Mouse (Mus musculus) heart, postnatal 0 days (tissue): ENCODE results near the gene Gm281. TPM values are rescaled to one million over a fixed set of nuclear protein-coding genes. Genes with fewer than 3 reads are reported as not detected.
A peak's percentile ranks its signal among the peaks of the same experiment; 100 is the strongest.

Source experiments
- ATAC-seq: fragments of 200-750 bp; cut with Nextera tagmentation; 2 replicates; pipeline ENCODE4 v1.8.0; 2017; ENCODE audit warnings: low read depth, moderate number of reproducible peaks, moderate library complexity; ENCODE audit not compliant: insufficient read depth
- DNase-seq: peaks from one replicate; pipeline ENCODE4 v3.0.0-alpha.2; 2016; ENCODE audit warnings: low spot score
- H3K27ac ChIP-seq: fragments of 300-500 bp; sonication (generic); 2 replicates; pipeline ENCODE4 v1.5.1; 2014; ENCODE audit warnings: low read depth, mild to moderate bottlenecking
- H3K27me3 ChIP-seq: fragments of 300-500 bp; sonication (generic); 2 replicates; pipeline ENCODE4 v1.6.1; 2014; ENCODE audit warnings: low read length, mixed read lengths; ENCODE audit not compliant: control insufficient read depth, insufficient read depth
- H3K36me3 ChIP-seq: fragments of 300-500 bp; sonication (generic); replicated peaks from 2 replicates; pipeline ENCODE4 v1.6.1; 2014; ENCODE audit warnings: low read length, mixed read lengths; ENCODE audit not compliant: control insufficient read depth, insufficient read depth
- H3K4me1 ChIP-seq: fragments of 300-500 bp; sonication (generic); 2 replicates; pipeline ENCODE4 v1.6.1; 2014; ENCODE audit warnings: antibody characterized with exemption; ENCODE audit not compliant: control insufficient read depth, insufficient read depth
- H3K4me2 ChIP-seq: fragments of 300-500 bp; sonication (generic); 2 replicates; pipeline ENCODE4 v1.6.1; 2014; ENCODE audit warnings: low read depth, mild to moderate bottlenecking, low read length, moderate library complexity
- H3K4me3 ChIP-seq: fragments of 300-500 bp; sonication (generic); 2 replicates; pipeline ENCODE4 v1.5.1; 2014; ENCODE audit warnings: low read depth, low read length
- H3K9ac ChIP-seq: fragments of 300-500 bp; sonication (generic); replicated peaks from 2 replicates; pipeline ENCODE4 v1.6.1; 2014; ENCODE audit warnings: low read depth, low read length, mixed read lengths
- H3K9me3 ChIP-seq: fragments of 300-500 bp; sonication (generic); replicated peaks from 2 replicates; pipeline ENCODE4 v1.6.1; 2016; ENCODE audit warnings: low read length; ENCODE audit not compliant: control insufficient read depth
- CTCF ChIP-seq: IDR thresholded peaks from 2 replicates; pipeline ENCODE4 v1.5.1; 2016; ENCODE audit warnings: antibody characterized with exemption, control low read depth, low read depth
- EP300 ChIP-seq: IDR thresholded peaks from 2 replicates; pipeline ENCODE4 v1.6.1; 2016; ENCODE audit warnings: antibody characterized with exemption, low read depth
- WGBS: fragments of 180-500 bp; shearing (Covaris S2); extraction: QIAGEN DNeasy Blood & Tissue Kit; methylation state at CpG from one replicate; pipeline ENCODE4 v1.1.7; 2014; 5-methylcytosine and 5-hydroxymethylcytosine counted together
- polyA plus RNA-seq: library from polyadenylated mRNA; unstranded; fragments of >200 nt; fragmentation: Nextera tagmentation; extraction: Ambion mirVana; gene quantifications from 2 replicates; pipeline ENCODE4 v1.2.1, GENCODE M21; 2015
- total RNA-seq: library from RNA; depleted of rRNA; stranded (reverse); fragments of >200 nt; gene quantifications from 2 replicates; pipeline ENCODE4 v1.2.3, GENCODE M21; 2014; ENCODE audit warnings: low replicate concordance

Gm281 gene
- total and polyA plus RNA-seq, 2 experiments from 2014 or later = not detected

- 84% methylated on average over 1 of the region's 1 CpGs for WGBS
Measured at GRCm38 (mm10) chr14:13906461-13906860, 7.8 kb downstream of the Gm281 start.

GRCm38 (mm10) chr14:13901611-13902067, 12.6 kb downstream of the Gm281 start:
- ATAC-seq = 0 out of 2 replicates have a peak, but pooled peaks have one; percentile 30
- Histone ChIP-seq H3K4me1 (no peaks in the 10 kb centered on the region), H3K27me3 (peaks cover 12% of the 10 kb centered on the region), H3K4me2 (peak overlapping the region; percentile 75), H3K4me3 (peak overlapping the region; percentile 46), H3K9ac (no peak overlapping the region), H3K9me3 (no peaks in the 10 kb centered on the region), H3K36me3 (no peaks in the 10 kb centered on the region), H3K27ac (no peak overlapping the region)
- no peak for TF ChIP-seq EP300
- TF ChIP-seq CTCF = peak; percentile 69
- DNase-seq = peak; percentile 54
- WGBS = under 1% methylated on average over 22 of the region's 22 CpGs

More at GRCm38 (mm10) chr14:13906461-13906860, 7.8 kb downstream of the Gm281 start:
- no peak overlapping the region for H3K27ac ChIP-seq
- DNase-seq (no peak), ATAC-seq (no peak)
- H3K27me3 ChIP-seq = no peaks in the 10 kb centered on the region
- H3K9ac ChIP-seq = no peak overlapping the region
- H3K4me2 ChIP-seq = no peak overlapping the region
- no peaks in the 10 kb centered on the region for H3K9me3 ChIP-seq
- H3K4me1 ChIP-seq = no peaks in the 10 kb centered on the region
- TF ChIP-seq CTCF (no peak), EP300 (no peak)
- H3K4me3 ChIP-seq = no peak overlapping the region
- H3K36me3 ChIP-seq = no peaks in the 10 kb centered on the region

GRCm38 (mm10) chr14:13895198-13895597, 19.1 kb downstream of the Gm281 start:
- Histone ChIP-seq H3K4me2 (no peak overlapping the region), H3K4me3 (no peak overlapping the region), H3K27me3 (peaks cover under 1% of the 10 kb centered on the region; the same call in 1 of the 2 replicates), H3K36me3 (no peaks in the 10 kb centered on the region), H3K9me3 (no peaks in the 10 kb centered on the region), H3K4me1 (no peaks in the 10 kb centered on the region), H3K27ac (no peak overlapping the region), H3K9ac (no peak overlapping the region)
- TF ChIP-seq CTCF (no peak), EP300 (no peak)
- ATAC-seq (no peak), DNase-seq (no peak)

GRCm38 (mm10) chr14:13893748-13894147, 20.5 kb downstream of the Gm281 start:
- Histone ChIP-seq H3K4me1 (no peaks in the 10 kb centered on the region), H3K4me2 (no peak overlapping the region), H3K4me3 (no peak overlapping the region), H3K36me3 (no peaks in the 10 kb centered on the region), H3K9me3 (no peaks in the 10 kb centered on the region), H3K27me3 (no peaks in the 10 kb centered on the region), H3K27ac (no peak overlapping the region), H3K9ac (no peak overlapping the region)
- no peak for DNase-seq
- TF ChIP-seq CTCF = no peak
- TF ChIP-seq EP300 = no peak
- 72% methylated on average over 3 of the region's 3 CpGs for WGBS
- no peak for ATAC-seq

GRCm38 (mm10) chr14:13861416-13861815, 52.9 kb downstream of the Gm281 start:
- H3K4me2 ChIP-seq = no peak overlapping the region
- H3K4me3 ChIP-seq = no peak overlapping the region
- DNase-seq (no peak), ATAC-seq (no peak)
- H3K36me3 ChIP-seq = no peaks in the 10 kb centered on the region
- H3K4me1 ChIP-seq = no peaks in the 10 kb centered on the region
- H3K9me3 ChIP-seq = no peaks in the 10 kb centered on the region
- H3K9ac ChIP-seq = no peak overlapping the region
- no peak overlapping the region for H3K27ac ChIP-seq
- H3K27me3 ChIP-seq = no peaks in the 10 kb centered on the region
- TF ChIP-seq CTCF (no peak), EP300 (no peak)

GRCm38 (mm10) chr14:13812801-13813479, 101.3 kb downstream of the Gm281 start:
- Histone ChIP-seq H3K9me3 (no peaks in the 10 kb centered on the region), H3K27me3 (no peaks in the 10 kb centered on the region), H3K27ac (no peak overlapping the region), H3K36me3 (no peaks in the 10 kb centered on the region), H3K4me3 (no peak overlapping the region), H3K9ac (no peak overlapping the region), H3K4me2 (no peak overlapping the region), H3K4me1 (no peaks in the 10 kb centered on the region)
- ATAC-seq (no peak), DNase-seq (no peak)
- 82% methylated on average over 3 of the region's 3 CpGs for WGBS
- TF ChIP-seq EP300 (no peak), CTCF (no peak)
